14 mouse cellular contexts compared by ENCODE assay signal in the genomic region with DNA sequence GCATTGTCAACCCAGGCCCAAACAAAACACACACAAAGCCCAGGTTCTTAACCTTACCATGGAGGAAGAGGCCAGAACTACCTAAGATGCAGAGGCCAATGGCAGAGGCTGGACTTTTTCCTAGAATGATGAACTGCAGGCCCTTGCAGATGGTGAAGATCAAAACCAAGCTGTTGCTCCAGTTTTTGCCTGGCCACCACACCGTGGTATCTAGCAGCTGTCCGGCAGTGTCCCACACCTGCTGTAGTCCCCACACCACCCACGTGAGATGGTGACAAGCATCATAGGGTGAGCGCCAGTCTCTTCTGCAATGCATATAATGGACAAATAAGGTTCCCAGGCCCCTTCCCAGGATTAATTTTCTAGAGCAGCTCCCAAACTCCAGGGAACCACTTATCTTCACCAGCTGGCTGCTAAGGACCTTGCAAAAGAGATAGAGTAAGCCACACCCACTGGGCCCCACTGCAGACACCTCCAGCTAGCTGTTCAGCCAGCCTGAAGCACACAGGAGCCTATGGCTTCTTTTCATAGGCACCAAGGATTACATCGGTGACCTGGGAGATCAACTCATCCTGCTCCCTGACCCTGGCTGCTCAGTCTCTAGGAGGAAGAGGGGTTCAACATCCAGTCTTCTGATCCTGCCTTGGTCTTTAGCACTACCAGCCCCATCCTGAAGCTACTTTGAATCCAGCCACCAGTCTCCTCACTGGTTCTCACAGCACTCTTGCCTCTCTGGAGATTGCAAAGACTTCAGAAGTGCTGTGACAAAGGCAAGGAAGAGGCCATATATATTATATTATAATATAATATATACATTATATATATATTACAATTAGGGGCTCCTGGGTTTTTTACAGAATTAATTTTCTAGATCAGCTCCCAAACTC. TPM values are rescaled to one million over a fixed set of nuclear protein-coding genes. Genes with fewer than 3 reads are reported as not detected.
DNase-seq lines count a peak whose midpoint lies in the region; ATAC-seq and TF ChIP-seq lines count a peak whose summit lies in the region.
"Had no signal": no experiment of that assay in that cellular context is flagged by ENCODE, and none has a peak within 500 bp of the region (broad histone marks: within the 10 kb centered on the region; RNA-seq: fewer than 3 reads in every experiment).

No protein-coding gene starts in this region.

- no peaks in the 10 kb centered on the region for H3K9me3 ChIP-seq in heart, embryonic 12.5 days (replicated peaks)
- H3K9me3 ChIP-seq in liver, embryonic 14.5 days (ENCODE audit: control insufficient read depth, low read length), result no peaks in the 10 kb centered on the region
- H3K9me3 ChIP-seq: lung, embryonic 15.5 days had no signal

- no peak for DNase-seq in heart, adult 11 months
- DNase-seq in spleen, adult 12 weeks (ENCODE audit: low spot score), result peak; percentile 73
- no peak for DNase-seq in spleen, adult 18-20 months
- peak; percentile 89 to 90 (median 90) for DNase-seq in liver, embryonic 14.5 days (ENCODE audit: low read depth in 3 of 3, low spot score in 3 of 3)
- peak; percentile 55 for DNase-seq in yolk sac, embryonic 10.5 days (ENCODE audit: low spot score)
- DNase-seq in layer of hippocampus, adult 18-20 months (ENCODE audit: low spot score in 2 of 2), result no peak
- no peak for DNase-seq in left cerebral cortex, adult 9 months (ENCODE audit: low spot score in 2 of 2)
- DNase-seq: gastrocnemius, adult 2 months; kidney, postnatal 14 days; right cerebral cortex, postnatal 4 days; thymus, postnatal 14 days had no signal

- no peaks in the 10 kb centered on the region for H3K27me3 ChIP-seq in heart, embryonic 12.5 days (replicated peaks)
- no peaks in the 10 kb centered on the region for H3K27me3 ChIP-seq in liver, embryonic 14.5 days (ENCODE audit: control insufficient read depth, insufficient read depth, low read length)
- H3K27me3 ChIP-seq: lung, embryonic 15.5 days had no signal

- peak overlapping the region; percentile 37; the same call in 1 of the 2 replicates for H3K9ac ChIP-seq in heart, embryonic 12.5 days
- H3K9ac ChIP-seq in liver, embryonic 14.5 days (replicated peaks), result peak overlapping the region; percentile 91
- H3K9ac ChIP-seq: lung, embryonic 15.5 days had no signal

- peak; percentile 92 for TF ChIP-seq EP300 in liver, embryonic 14.5 days (IDR thresholded peaks at IDR 0.05; ENCODE audit: low read depth)

- peaks cover 51% of the 10 kb centered on the region for H3K4me1 ChIP-seq in heart, embryonic 12.5 days (replicated peaks)
- peaks cover 34 to 62% of the 10 kb centered on the region in 2 experiments for H3K4me1 ChIP-seq in liver, embryonic 14.5 days (replicated peaks; ENCODE audit: control insufficient read depth in 2 of 2, insufficient read depth in 2 of 2, low read length in 1 of 2)

- H3K4me2 ChIP-seq in heart, embryonic 12.5 days, result peak overlapping the region; percentile 33
- H3K4me2 ChIP-seq in liver, embryonic 14.5 days (ENCODE audit: low read depth), result peak overlapping the region; percentile 82
- H3K4me2 ChIP-seq: lung, embryonic 15.5 days had no signal

- ATAC-seq in heart, embryonic 12.5 days (ENCODE audit: insufficient number of reproducible peaks, low FRiP score), result peak; percentile 84
- peak; percentile 93 for ATAC-seq in liver, embryonic 14.5 days (ENCODE audit: insufficient read depth)
- ATAC-seq: midbrain, embryonic 16.5 days had no signal

- no peak overlapping the region for H3K27ac ChIP-seq in heart, embryonic 12.5 days (ENCODE audit: poor library complexity, severe bottlenecking)
- peak overlapping the region; percentile 96 for H3K27ac ChIP-seq in liver, embryonic 14.5 days
- H3K27ac ChIP-seq: gastrocnemius, adult 2 months; lung, embryonic 15.5 days had no signal

- H3K36me3 ChIP-seq in heart, embryonic 12.5 days, result no peaks in the 10 kb centered on the region
- no peaks in the 10 kb centered on the region for H3K36me3 ChIP-seq in liver, embryonic 14.5 days (replicated peaks; ENCODE audit: control insufficient read depth, insufficient read depth, low read depth)
- H3K36me3 ChIP-seq: lung, embryonic 15.5 days had no signal

- TF ChIP-seq CTCF in liver, embryonic 14.5 days (IDR thresholded peaks at IDR 0.05; ENCODE audit: low read depth), result no peak

- H3K4me3 ChIP-seq in heart, embryonic 12.5 days, result no peak overlapping the region
- H3K4me3 ChIP-seq in liver, embryonic 14.5 days (ENCODE audit: insufficient read depth in 1 of 2, low read depth in 2 of 2, low read length in 2 of 2), result peak overlapping the region; percentile 70 to 89
- H3K4me3 ChIP-seq: gastrocnemius, adult 2 months; lung, embryonic 15.5 days had no signal

- WGBS in heart, embryonic 12.5 days, result 52% methylated on average over 5 of the region's 5 CpGs
- WGBS in liver, embryonic 14.5 days (ENCODE audit: insufficient replicate concordance), result 26% methylated on average over 5 of the region's 5 CpGs

RNA-seq across cellular contexts. Expression of a gene that starts 55.6 kb away (rescaled TPM):
- 142 and 147 TPM in 2 replicates for polyA plus RNA-seq in heart, embryonic 12.5 days (2016; fragmentation: Nextera tagmentation; extraction: Ambion mirVana)
- 17.7 and 22.7 TPM in 2 replicates for polyA plus RNA-seq in liver, embryonic 14.5 days (2012; rRNA removed)
- polyA plus RNA-seq in liver, embryonic 14.5 days (2014; fragmentation: Nextera tagmentation; extraction: Ambion mirVana), result 72.6 and 80.2 TPM in 2 replicates
- total RNA-seq in layer of hippocampus, adult 18-20 months (2021), result 100 to 1,000 TPM; 142 to 166 TPM

Comparison
In these comparisons a context has a peak if more than half of its experiments do, and no peak if none do; other contexts are left out.
1. DNase-seq: peak in spleen, adult 12 weeks (single experiment), liver, embryonic 14.5 days (3 of 3) and yolk sac, embryonic 10.5 days (single experiment); none in heart, adult 11 months (single experiment), spleen, adult 18-20 months (0 of 2), layer of hippocampus, adult 18-20 months (0 of 2) and left cerebral cortex, adult 9 months (0 of 2).